Mouse (Mus musculus): ENCODE results near the gene Nuak1. TPM values are rescaled to one million over a fixed set of nuclear protein-coding genes. Genes with fewer than 3 reads are reported as not detected.

Gene Nuak1
- polyA plus RNA-seq (2012; rRNA removed) (19.6 and 27.4 TPM in 2 replicates), polyA plus RNA-seq (2014; fragmentation: Nextera tagmentation; extraction: Ambion mirVana) (3.3 and 3.7 TPM in 2 replicates)

DNA sequence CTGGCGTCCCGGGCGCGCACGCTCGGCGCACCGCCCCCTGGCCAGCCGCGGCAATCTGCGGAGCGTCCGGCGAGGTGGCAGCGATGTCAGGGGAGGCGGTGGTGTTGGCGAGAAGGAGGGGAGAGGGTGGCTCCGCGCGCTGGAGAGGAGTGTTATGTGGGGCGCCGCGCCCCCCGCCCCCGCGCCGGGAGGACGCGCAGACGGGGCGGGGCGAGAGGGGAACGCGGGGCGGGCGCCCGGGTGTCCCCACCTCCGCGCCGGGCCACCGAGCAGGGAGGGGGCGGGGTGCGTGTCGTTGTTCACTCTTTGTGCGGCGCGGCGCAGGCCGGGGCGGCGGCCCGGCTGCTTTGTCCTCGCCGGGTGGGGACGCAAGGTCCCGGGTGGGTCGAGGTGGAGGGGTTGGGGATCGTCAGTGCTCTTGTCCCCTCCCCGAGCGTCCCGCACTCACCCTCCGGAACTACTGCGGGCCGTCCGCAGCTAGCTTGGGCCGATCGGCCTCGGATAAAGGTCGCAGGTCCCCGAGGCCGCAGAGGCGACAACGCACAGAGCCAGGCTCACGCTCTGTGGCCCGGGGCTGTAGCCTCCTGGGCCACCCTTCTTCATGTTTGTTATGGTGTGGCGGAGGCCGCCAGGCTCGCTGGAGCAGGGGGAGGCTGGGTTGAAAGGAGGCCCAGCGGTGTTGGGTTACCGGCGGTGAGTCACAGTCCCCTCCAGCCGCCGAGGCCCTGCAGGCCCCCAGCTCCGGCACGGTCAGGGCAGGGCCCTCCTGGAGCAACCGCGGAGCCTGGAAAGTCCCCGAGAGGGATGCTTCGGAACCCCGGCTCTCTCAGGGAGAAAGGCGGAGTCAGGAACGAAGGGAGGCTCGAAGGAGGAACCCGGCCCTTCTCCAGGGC is at the start of gene Nuak1:
Gene Nuak1 (minus strand): TSS at position 57 of the 893 bp plus-strand sequence.
- Histone ChIP-seq H3K27me3 (ENCODE audit: control insufficient read depth, insufficient read depth, low read length) (no peaks in the 10 kb centered on the region), H3K9me3 (ENCODE audit: control insufficient read depth, low read length) (no peaks in the 10 kb centered on the region), H3K36me3 (ENCODE audit: control insufficient read depth, insufficient read depth, low read length) (no peaks in the 10 kb centered on the region; the same call in 1 of the 2 replicates), H3K27ac (replicated peaks; ENCODE audit: low read depth, low read length) (peak within 1 kb of the TSS; percentile 98), H3K9ac (ENCODE audit: low read depth, low read length, severe bottlenecking) (peak within 1 kb of the TSS; percentile 100), H3K4me3 (replicated peaks; ENCODE audit: low read length) (peak within 1 kb of the TSS; percentile 93), H3K4me1 (ENCODE audit: control insufficient read depth, insufficient read depth, low read length) (peaks cover 48% of the 10 kb centered on the region), H3K4me2 (replicated peaks; ENCODE audit: low read depth, low read length, severe bottlenecking) (peak within 1 kb of the TSS; percentile 98)
- peak; percentile 96 for TF ChIP-seq POLR2A (IDR thresholded peaks at IDR 0.05; ENCODE audit: borderline replicate concordance, extremely low read depth, insufficient read depth, insufficient read length)
- 2% methylated on average over 43 of the region's 94 CpGs for WGBS
- ATAC-seq (ENCODE audit: low FRiP score, low read depth) (peak; percentile 90), DNase-seq (ENCODE audit: low spot score) (peak; percentile 89)

DNA sequence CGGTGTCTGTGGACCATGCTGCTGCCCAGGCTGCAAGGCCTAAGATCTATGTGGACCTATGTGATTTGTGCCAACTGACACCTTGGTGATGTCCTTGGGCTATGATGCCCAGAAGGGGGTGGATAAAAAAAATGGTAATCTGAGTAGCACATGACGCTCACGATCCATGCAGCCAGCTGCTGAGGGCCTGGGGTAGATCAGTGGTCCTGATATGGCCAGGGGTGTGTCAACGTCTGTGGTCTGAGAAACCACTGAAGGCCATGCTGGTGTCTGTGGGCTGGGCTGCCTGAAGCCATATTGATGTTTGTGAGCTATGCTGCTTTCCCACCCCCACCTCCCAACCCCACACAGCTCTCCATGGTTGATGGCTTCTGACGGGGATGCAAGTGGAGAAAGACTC is 49.7 kb upstream of the Nuak1 start:
- WGBS = 82% methylated on average over 5 of the region's 5 CpGs
- Histone ChIP-seq H3K9ac (ENCODE audit: low read depth, low read length, severe bottlenecking) (no peak overlapping the region), H3K27ac (replicated peaks; ENCODE audit: low read depth, low read length) (no peak overlapping the region), H3K4me3 (replicated peaks; ENCODE audit: low read length) (no peak overlapping the region), H3K9me3 (ENCODE audit: control insufficient read depth, low read length) (no peaks in the 10 kb centered on the region), H3K4me1 (ENCODE audit: control insufficient read depth, insufficient read depth, low read length) (no peaks in the 10 kb centered on the region), H3K36me3 (ENCODE audit: control insufficient read depth, insufficient read depth, low read length) (no peaks in the 10 kb centered on the region), H3K4me2 (replicated peaks; ENCODE audit: low read depth, low read length, severe bottlenecking) (no peak overlapping the region), H3K27me3 (ENCODE audit: control insufficient read depth, insufficient read depth, low read length) (no peaks in the 10 kb centered on the region)
- TF ChIP-seq POLR2A (IDR thresholded peaks at IDR 0.05; ENCODE audit: borderline replicate concordance, extremely low read depth, insufficient read depth, insufficient read length) = no peak
- ATAC-seq (ENCODE audit: low FRiP score, low read depth) = no peak
- DNase-seq (ENCODE audit: low spot score) = no peak

DNA sequence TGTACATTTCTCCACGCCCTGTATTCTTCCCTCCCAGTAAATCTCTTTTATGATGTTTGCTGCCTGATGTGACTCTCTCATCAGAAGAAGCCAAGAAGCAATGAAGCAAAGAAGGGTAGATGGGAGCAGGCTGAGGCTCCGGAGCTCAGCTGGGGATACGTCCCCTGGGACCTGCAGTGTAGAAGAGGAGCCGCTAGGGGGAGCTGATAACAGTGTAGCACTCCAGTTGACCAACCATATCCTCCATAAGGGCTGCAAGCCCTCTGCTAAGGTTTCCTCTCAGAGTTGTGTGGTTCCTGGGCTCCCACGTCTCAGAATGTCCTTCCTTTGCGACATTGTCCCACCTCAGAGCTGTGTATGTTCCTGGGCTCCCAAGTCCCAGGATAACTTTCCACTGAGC is 47.9 kb upstream of the Nuak1 start:
- no peak for ATAC-seq (ENCODE audit: low FRiP score, low read depth)
- Histone ChIP-seq H3K9ac (ENCODE audit: low read depth, low read length, severe bottlenecking) (no peak overlapping the region), H3K36me3 (ENCODE audit: control insufficient read depth, insufficient read depth, low read length) (no peaks in the 10 kb centered on the region), H3K4me1 (ENCODE audit: control insufficient read depth, insufficient read depth, low read length) (no peaks in the 10 kb centered on the region), H3K9me3 (ENCODE audit: control insufficient read depth, low read length) (no peaks in the 10 kb centered on the region), H3K27ac (replicated peaks; ENCODE audit: low read depth, low read length) (no peak overlapping the region), H3K27me3 (ENCODE audit: control insufficient read depth, insufficient read depth, low read length) (no peaks in the 10 kb centered on the region), H3K4me3 (replicated peaks; ENCODE audit: low read length) (no peak overlapping the region), H3K4me2 (replicated peaks; ENCODE audit: low read depth, low read length, severe bottlenecking) (no peak overlapping the region)
- no peak for TF ChIP-seq POLR2A (IDR thresholded peaks at IDR 0.05; ENCODE audit: borderline replicate concordance, extremely low read depth, insufficient read depth, insufficient read length)
- DNase-seq (ENCODE audit: low spot score) = peak; percentile 34
- 53% methylated on average over 6 of the region's 6 CpGs for WGBS

DNA sequence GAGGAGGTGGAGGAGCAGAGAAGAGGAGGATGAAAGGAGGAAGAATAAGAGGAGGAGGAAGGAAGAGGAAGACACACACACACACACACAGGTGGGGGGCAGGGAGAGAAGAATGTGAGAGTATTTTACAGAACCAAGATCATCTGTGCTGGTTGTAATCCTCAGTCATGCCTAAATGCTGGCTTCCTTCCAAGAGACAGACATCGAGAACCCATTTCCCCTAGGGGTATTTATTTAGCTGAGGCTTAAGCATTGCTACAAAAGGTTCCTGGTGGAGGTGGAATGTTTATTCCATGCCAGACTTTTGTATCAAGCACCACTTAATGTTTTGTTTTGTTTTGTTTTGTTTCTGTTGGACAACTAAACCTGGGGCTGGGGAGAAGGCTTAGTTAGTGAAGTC is 44.3 kb upstream of the Nuak1 start:
- Histone ChIP-seq H3K27me3 (ENCODE audit: control insufficient read depth, insufficient read depth, low read length) (no peaks in the 10 kb centered on the region), H3K9me3 (ENCODE audit: control insufficient read depth, low read length) (no peaks in the 10 kb centered on the region), H3K4me3 (replicated peaks; ENCODE audit: low read length) (no peak overlapping the region), H3K27ac (replicated peaks; ENCODE audit: low read depth, low read length) (no peak overlapping the region), H3K36me3 (ENCODE audit: control insufficient read depth, insufficient read depth, low read length) (no peaks in the 10 kb centered on the region), H3K4me1 (ENCODE audit: control insufficient read depth, insufficient read depth, low read length) (no peaks in the 10 kb centered on the region), H3K4me2 (replicated peaks; ENCODE audit: low read depth, low read length, severe bottlenecking) (no peak overlapping the region), H3K9ac (ENCODE audit: low read depth, low read length, severe bottlenecking) (no peak overlapping the region)
- ATAC-seq (ENCODE audit: low FRiP score, low read depth) (no peak), DNase-seq (ENCODE audit: low spot score) (no peak)
- WGBS = 13% methylated on average over 1 of the region's 1 CpGs
- no peak for TF ChIP-seq POLR2A (IDR thresholded peaks at IDR 0.05; ENCODE audit: borderline replicate concordance, extremely low read depth, insufficient read depth, insufficient read length)

DNA sequence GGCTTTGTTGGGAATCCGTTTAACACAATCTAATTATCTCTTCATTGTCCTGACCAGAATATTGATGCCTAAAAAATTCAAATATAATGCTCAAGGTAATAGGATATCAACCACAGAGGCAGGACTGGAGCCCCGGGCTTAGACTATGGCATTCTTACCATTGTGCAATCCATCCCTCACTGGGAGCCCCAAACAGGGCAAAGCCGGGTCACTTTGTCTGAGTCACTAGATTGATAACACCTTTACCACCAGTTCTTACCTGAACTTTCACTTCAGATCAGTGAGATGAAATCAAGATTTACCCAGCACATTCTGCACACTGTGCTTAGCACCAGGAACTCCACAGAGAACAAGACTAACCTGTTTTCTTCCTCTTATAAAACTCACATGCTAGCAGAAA is 43.2 kb upstream of the Nuak1 start:
- TF ChIP-seq POLR2A (IDR thresholded peaks at IDR 0.05; ENCODE audit: borderline replicate concordance, extremely low read depth, insufficient read depth, insufficient read length) = no peak
- no peak overlapping the region for H3K27ac ChIP-seq (replicated peaks; ENCODE audit: low read depth, low read length)
- no peak overlapping the region for H3K9ac ChIP-seq (ENCODE audit: low read depth, low read length, severe bottlenecking)
- WGBS = 69% methylated on average over 3 of the region's 3 CpGs
- no peaks in the 10 kb centered on the region for H3K36me3 ChIP-seq (ENCODE audit: control insufficient read depth, insufficient read depth, low read length)
- H3K27me3 ChIP-seq (ENCODE audit: control insufficient read depth, insufficient read depth, low read length) = no peaks in the 10 kb centered on the region
- no peak for ATAC-seq (ENCODE audit: low FRiP score, low read depth)
- no peak overlapping the region for H3K4me3 ChIP-seq (replicated peaks; ENCODE audit: low read length)
- no peaks in the 10 kb centered on the region for H3K9me3 ChIP-seq (ENCODE audit: control insufficient read depth, low read length)
- H3K4me1 ChIP-seq (ENCODE audit: control insufficient read depth, insufficient read depth, low read length) = no peaks in the 10 kb centered on the region
- no peak for DNase-seq (ENCODE audit: low spot score)
- no peak overlapping the region for H3K4me2 ChIP-seq (replicated peaks; ENCODE audit: low read depth, low read length, severe bottlenecking)

Data from limb, embryonic 14.5 days (tissue).